Mouse (Mus musculus): ENCODE results near the gene Csmd2. TPM values are rescaled to one million over a fixed set of nuclear protein-coding genes. Genes with fewer than 3 reads are reported as not detected.

The Csmd2 gene
- polyA plus RNA-seq, 1 experiment from 2014 or later, result not detected

GRCm38 (mm10) chr4:128429591-128429990, 441.9 kb downstream of the Csmd2 start:
- H3K9ac ChIP-seq (replicated peaks; ENCODE audit: low read length), result no peak overlapping the region
- 87% methylated on average over 8 of the region's 8 CpGs for WGBS
- no peak overlapping the region for H3K4me2 ChIP-seq (replicated peaks; ENCODE audit: low read depth, low read length)
- no peak overlapping the region for H3K4me3 ChIP-seq (ENCODE audit: low read length)
- peaks cover 10% of the 10 kb centered on the region; the same call in 1 of the 2 replicates for H3K4me1 ChIP-seq (ENCODE audit: insufficient read depth, low read length)
- H3K27me3 ChIP-seq (ENCODE audit: insufficient read depth, low read length), result no peaks in the 10 kb centered on the region
- no peak overlapping the region for H3K27ac ChIP-seq (ENCODE audit: low read length)
- no peaks in the 10 kb centered on the region for H3K36me3 ChIP-seq (ENCODE audit: insufficient read depth, low read length)
- 0 out of 2 replicates have a peak, but pooled peaks have one; percentile 17 for ATAC-seq (ENCODE audit: low FRiP score, low TSS enrichment)
- peaks cover 4% of the 10 kb centered on the region; the same call in 1 of the 2 replicates for H3K9me3 ChIP-seq (ENCODE audit: low read length)

GRCm38 (mm10) chr4:128440550-128440949, 452.9 kb downstream of the Csmd2 start:
- Histone ChIP-seq H3K27ac (ENCODE audit: low read length) (no peak overlapping the region), H3K4me1 (ENCODE audit: insufficient read depth, low read length) (no peaks in the 10 kb centered on the region), H3K4me2 (replicated peaks; ENCODE audit: low read depth, low read length) (no peak overlapping the region), H3K4me3 (ENCODE audit: low read length) (no peak overlapping the region), H3K36me3 (ENCODE audit: insufficient read depth, low read length) (no peaks in the 10 kb centered on the region), H3K9me3 (ENCODE audit: low read length) (no peaks in the 10 kb centered on the region), H3K9ac (replicated peaks; ENCODE audit: low read length) (no peak overlapping the region), H3K27me3 (ENCODE audit: insufficient read depth, low read length) (no peaks in the 10 kb centered on the region)
- ATAC-seq (ENCODE audit: low FRiP score, low TSS enrichment), result no peak
- WGBS, result 75% methylated on average over 6 of the region's 6 CpGs

GRCm38 (mm10) chr4:128441228-128441627, 453.6 kb downstream of the Csmd2 start:
- WGBS, result 91% methylated on average over 2 of the region's 2 CpGs
- H3K4me3 ChIP-seq (ENCODE audit: low read length), result no peak overlapping the region
- no peaks in the 10 kb centered on the region for H3K9me3 ChIP-seq (ENCODE audit: low read length)
- H3K36me3 ChIP-seq (ENCODE audit: insufficient read depth, low read length), result no peaks in the 10 kb centered on the region
- H3K27me3 ChIP-seq (ENCODE audit: insufficient read depth, low read length), result no peaks in the 10 kb centered on the region
- H3K27ac ChIP-seq (ENCODE audit: low read length), result no peak overlapping the region
- H3K4me1 ChIP-seq (ENCODE audit: insufficient read depth, low read length), result no peaks in the 10 kb centered on the region
- no peak overlapping the region for H3K4me2 ChIP-seq (replicated peaks; ENCODE audit: low read depth, low read length)
- no peak overlapping the region for H3K9ac ChIP-seq (replicated peaks; ENCODE audit: low read length)
- no peak for ATAC-seq (ENCODE audit: low FRiP score, low TSS enrichment)

- H3K27me3 ChIP-seq (ENCODE audit: insufficient read depth, low read length), result no peaks in the 10 kb centered on the region
- WGBS, result 77% methylated on average over 8 of the region's 8 CpGs
- H3K36me3 ChIP-seq (ENCODE audit: insufficient read depth, low read length), result no peaks in the 10 kb centered on the region
- no peak overlapping the region for H3K4me2 ChIP-seq (replicated peaks; ENCODE audit: low read depth, low read length)
- no peak overlapping the region for H3K9ac ChIP-seq (replicated peaks; ENCODE audit: low read length)
- no peak overlapping the region for H3K4me3 ChIP-seq (ENCODE audit: low read length)
- H3K9me3 ChIP-seq (ENCODE audit: low read length), result no peaks in the 10 kb centered on the region
- ATAC-seq (ENCODE audit: low FRiP score, low TSS enrichment), result no peak
- H3K27ac ChIP-seq (ENCODE audit: low read length), result no peak overlapping the region
- H3K4me1 ChIP-seq (ENCODE audit: insufficient read depth, low read length), result no peaks in the 10 kb centered on the region
Observed at GRCm38 (mm10) chr4:128442791-128443190, 455.1 kb downstream of the Csmd2 start.

- H3K27ac ChIP-seq (ENCODE audit: low read length), result no peak overlapping the region
- ATAC-seq (ENCODE audit: low FRiP score, low TSS enrichment), result no peak
Observed at GRCm38 (mm10) chr4:128445514-128446260, 458.0 kb downstream of the Csmd2 start.

GRCm38 (mm10) chr4:128448831-128449431, 461.3 kb downstream of the Csmd2 start:
- H3K4me3 ChIP-seq (ENCODE audit: low read length), result no peak overlapping the region
- H3K27ac ChIP-seq (ENCODE audit: low read length), result no peak overlapping the region
- no peaks in the 10 kb centered on the region for H3K4me1 ChIP-seq (ENCODE audit: insufficient read depth, low read length)
- WGBS, result 83% methylated on average over 12 of the region's 12 CpGs
- H3K9me3 ChIP-seq (ENCODE audit: low read length), result no peaks in the 10 kb centered on the region
- no peak for ATAC-seq (ENCODE audit: low FRiP score, low TSS enrichment)
- H3K36me3 ChIP-seq (ENCODE audit: insufficient read depth, low read length), result no peaks in the 10 kb centered on the region
- H3K9ac ChIP-seq (replicated peaks; ENCODE audit: low read length), result no peak overlapping the region
- no peak overlapping the region for H3K4me2 ChIP-seq (replicated peaks; ENCODE audit: low read depth, low read length)
- H3K27me3 ChIP-seq (ENCODE audit: insufficient read depth, low read length), result no peaks in the 10 kb centered on the region

More at GRCm38 (mm10) chr4:128445514-128446260, 458.0 kb downstream of the Csmd2 start:
- Histone ChIP-seq H3K9me3 (ENCODE audit: low read length) (no peaks in the 10 kb centered on the region), H3K4me1 (ENCODE audit: insufficient read depth, low read length) (no peaks in the 10 kb centered on the region), H3K36me3 (ENCODE audit: insufficient read depth, low read length) (no peaks in the 10 kb centered on the region), H3K4me3 (ENCODE audit: low read length) (no peak overlapping the region), H3K27me3 (ENCODE audit: insufficient read depth, low read length) (no peaks in the 10 kb centered on the region), H3K4me2 (replicated peaks; ENCODE audit: low read depth, low read length) (no peak overlapping the region), H3K9ac (replicated peaks; ENCODE audit: low read length) (no peak overlapping the region)
- WGBS, result 73% methylated on average over 15 of the region's 15 CpGs

GRCm38 (mm10) chr4:128450137-128450536, 462.5 kb downstream of the Csmd2 start:
- no peaks in the 10 kb centered on the region for H3K36me3 ChIP-seq (ENCODE audit: insufficient read depth, low read length)
- no peaks in the 10 kb centered on the region for H3K27me3 ChIP-seq (ENCODE audit: insufficient read depth, low read length)
- no peak for ATAC-seq (ENCODE audit: low FRiP score, low TSS enrichment)
- no peak overlapping the region for H3K4me2 ChIP-seq (replicated peaks; ENCODE audit: low read depth, low read length)
- no peaks in the 10 kb centered on the region for H3K4me1 ChIP-seq (ENCODE audit: insufficient read depth, low read length)
- 82% methylated on average over 8 of the region's 8 CpGs for WGBS
- no peak overlapping the region for H3K9ac ChIP-seq (replicated peaks; ENCODE audit: low read length)
- no peak overlapping the region for H3K27ac ChIP-seq (ENCODE audit: low read length)
- H3K4me3 ChIP-seq (ENCODE audit: low read length), result no peak overlapping the region
- H3K9me3 ChIP-seq (ENCODE audit: low read length), result no peaks in the 10 kb centered on the region

- H3K36me3 ChIP-seq (ENCODE audit: insufficient read depth, low read length), result no peaks in the 10 kb centered on the region
- ATAC-seq (ENCODE audit: low FRiP score, low TSS enrichment), result peak; percentile 49; the same call in 1 of the 2 replicates
- no peaks in the 10 kb centered on the region for H3K4me1 ChIP-seq (ENCODE audit: insufficient read depth, low read length)
- H3K9me3 ChIP-seq (ENCODE audit: low read length), result no peaks in the 10 kb centered on the region
- H3K4me3 ChIP-seq (ENCODE audit: low read length), result no peak overlapping the region
- WGBS, result 40% methylated on average over 8 of the region's 8 CpGs
- H3K9ac ChIP-seq (replicated peaks; ENCODE audit: low read length), result no peak overlapping the region
- H3K27ac ChIP-seq (ENCODE audit: low read length), result no peak overlapping the region
- no peak overlapping the region for H3K4me2 ChIP-seq (replicated peaks; ENCODE audit: low read depth, low read length)
- H3K27me3 ChIP-seq (ENCODE audit: insufficient read depth, low read length), result no peaks in the 10 kb centered on the region
Observed at GRCm38 (mm10) chr4:128450974-128451373, 463.3 kb downstream of the Csmd2 start.

- ATAC-seq (ENCODE audit: low FRiP score, low TSS enrichment), result no peak
- no peak overlapping the region for H3K27ac ChIP-seq (ENCODE audit: low read length)
- H3K36me3 ChIP-seq (ENCODE audit: insufficient read depth, low read length), result no peaks in the 10 kb centered on the region
- no peaks in the 10 kb centered on the region for H3K4me1 ChIP-seq (ENCODE audit: insufficient read depth, low read length)
- H3K27me3 ChIP-seq (ENCODE audit: insufficient read depth, low read length), result no peaks in the 10 kb centered on the region
- WGBS, result 71% methylated on average over 3 of the region's 3 CpGs
- H3K4me3 ChIP-seq (ENCODE audit: low read length), result no peak overlapping the region
- H3K9ac ChIP-seq (replicated peaks; ENCODE audit: low read length), result no peak overlapping the region
- no peaks in the 10 kb centered on the region for H3K9me3 ChIP-seq (ENCODE audit: low read length)
- H3K4me2 ChIP-seq (replicated peaks; ENCODE audit: low read depth, low read length), result no peak overlapping the region
Observed at GRCm38 (mm10) chr4:128451383-128451794, 463.7 kb downstream of the Csmd2 start.

GRCm38 (mm10) chr4:128466708-128467107, 479.1 kb downstream of the Csmd2 start:
- WGBS, result 77% methylated on average over 5 of the region's 5 CpGs
- Histone ChIP-seq H3K27ac (ENCODE audit: low read length) (no peak overlapping the region), H3K36me3 (ENCODE audit: insufficient read depth, low read length) (no peaks in the 10 kb centered on the region), H3K4me1 (ENCODE audit: insufficient read depth, low read length) (no peaks in the 10 kb centered on the region), H3K4me2 (replicated peaks; ENCODE audit: low read depth, low read length) (no peak overlapping the region), H3K4me3 (ENCODE audit: low read length) (no peak overlapping the region), H3K9me3 (ENCODE audit: low read length) (no peaks in the 10 kb centered on the region), H3K27me3 (ENCODE audit: insufficient read depth, low read length) (no peaks in the 10 kb centered on the region), H3K9ac (replicated peaks; ENCODE audit: low read length) (no peak overlapping the region)
- ATAC-seq (ENCODE audit: low FRiP score, low TSS enrichment), result no peak
